Mouse (Mus musculus): ENCODE measurements at regions not wholly inside any gene's neighbourhood (a gene's known extent, or its start where the extent isn't known, plus 50 kb on each side); places are given as distances from the start of the nearest gene placed in this dataset.

GRCm38 (mm10) chr10:98678234-98678633 is 236.0 kb upstream of the Atp2b1 start:
- no peak for DNase-seq (ENCODE audit: low spot score in 2 of 2)
- intact Hi-C loops (cut with DNase I): no loop called here

DNA sequence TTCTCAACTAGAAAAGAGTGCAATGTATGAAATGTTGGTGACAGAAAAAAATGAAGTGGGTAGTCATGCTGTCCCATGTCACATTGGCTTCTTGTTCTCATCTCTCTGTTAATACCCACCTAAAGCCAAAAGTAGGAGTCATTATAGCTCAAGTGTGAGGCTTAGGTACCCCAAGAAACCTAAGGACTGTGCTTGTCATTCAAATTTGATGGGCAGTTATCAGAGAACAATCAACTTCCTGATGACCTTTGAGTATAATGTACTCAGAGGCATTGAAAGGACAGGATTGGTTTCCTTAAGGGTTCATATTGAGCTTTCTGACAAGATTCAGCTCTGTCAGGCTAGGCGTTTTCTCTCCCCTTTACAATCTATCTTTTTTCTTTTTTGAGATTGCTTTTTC is 231.8 kb upstream of the Atp2b1 start:
- intact Hi-C loops (cut with DNase I): no loop called here
- no peak for DNase-seq (ENCODE audit: low spot score in 2 of 2)

GRCm38 (mm10) chr10:98684195-98684594 is 230.0 kb upstream of the Atp2b1 start:
- no peak for DNase-seq (ENCODE audit: low spot score in 2 of 2)
- intact Hi-C loops (cut with DNase I): no loop called here

- DNase-seq (ENCODE audit: low spot score in 2 of 2): no peak
- intact Hi-C loops (cut with DNase I): no loop called here
Measured at GRCm38 (mm10) chr10:98684707-98685106, 229.5 kb upstream of the Atp2b1 start.

- DNase-seq (ENCODE audit: low spot score in 2 of 2): no peak
- intact Hi-C loops (cut with DNase I): no loop called here
Measured at GRCm38 (mm10) chr10:98685739-98686138, 228.5 kb upstream of the Atp2b1 start.

GRCm38 (mm10) chr10:98686370-98686769 is 227.8 kb upstream of the Atp2b1 start:
- intact Hi-C loops (cut with DNase I): no loop called here
- no peak for DNase-seq (ENCODE audit: low spot score in 2 of 2)

DNA sequence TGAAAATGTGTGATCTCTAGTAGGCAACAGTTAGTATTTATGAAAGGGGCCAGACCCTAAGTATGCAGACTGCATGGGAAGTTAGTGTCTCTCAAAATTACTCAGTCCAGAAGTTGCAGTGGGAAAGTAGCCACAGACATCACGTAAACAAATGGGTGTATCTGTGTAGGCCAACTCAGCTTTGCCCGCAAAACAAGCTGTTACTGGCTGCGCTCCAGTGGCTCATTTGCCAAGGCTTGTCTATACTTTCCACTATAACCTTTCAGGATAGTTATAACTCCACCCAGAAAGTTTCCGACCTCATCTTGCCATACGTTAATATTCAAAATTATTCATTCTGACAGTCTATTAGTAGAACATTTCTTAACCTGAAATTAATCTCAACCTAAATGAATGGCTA is 222.4 kb upstream of the Atp2b1 start:
- intact Hi-C loops (cut with DNase I): no loop called here
- no peak for DNase-seq (ENCODE audit: low spot score in 2 of 2)

- intact Hi-C loops (cut with DNase I): no loop called here
- DNase-seq (ENCODE audit: low spot score in 2 of 2): no peak
Measured at GRCm38 (mm10) chr10:98694690-98695370, 219.4 kb upstream of the Atp2b1 start.

DNA sequence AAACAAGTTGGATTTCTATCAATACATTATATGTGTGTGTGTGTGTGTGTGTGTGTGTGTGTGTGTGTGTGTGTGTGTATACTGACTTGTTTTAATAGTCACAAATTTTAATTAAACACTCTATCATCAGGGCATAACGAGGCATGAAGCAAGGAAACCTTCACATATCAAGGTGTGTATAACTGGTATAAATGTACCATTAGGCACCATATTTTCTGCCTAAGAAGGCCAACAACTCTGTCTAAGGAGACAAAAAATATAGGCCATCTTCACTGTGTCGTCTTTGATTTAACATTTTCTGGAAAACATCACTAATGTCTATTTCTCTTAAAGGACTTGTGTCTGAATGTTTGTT is 218.9 kb upstream of the Atp2b1 start:
- DNase-seq (ENCODE audit: low spot score in 2 of 2): no peak

DNA sequence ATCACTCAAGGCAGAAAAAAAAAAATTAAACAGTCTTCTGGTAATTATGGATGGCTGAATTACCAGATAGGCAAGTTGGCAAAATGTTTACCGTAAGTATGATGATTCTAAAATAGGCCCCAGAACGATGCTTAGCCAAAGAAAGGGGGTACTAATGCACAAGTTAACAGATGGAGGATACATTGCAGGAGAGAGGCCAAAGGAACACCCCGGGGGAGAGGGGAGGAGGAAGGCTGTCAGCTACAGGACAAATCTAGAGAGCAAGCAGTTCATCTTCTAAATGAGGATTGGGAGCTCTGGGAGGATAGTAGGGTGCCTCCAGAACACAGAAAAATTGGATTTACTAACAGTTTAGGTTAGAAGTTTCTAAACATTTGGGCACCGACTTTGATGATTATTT is 216.3 kb upstream of the Atp2b1 start:
- DNase-seq (ENCODE audit: low spot score in 2 of 2): no peak
- intact Hi-C loops (cut with DNase I): no loop called here

More for the DNA sequence above, 218.9 kb upstream of the Atp2b1 start:
- intact Hi-C loops (cut with DNase I): no loop called here

- intact Hi-C loops (cut with DNase I): no loop called here
- DNase-seq (ENCODE audit: low spot score in 2 of 2): no peak
Measured at GRCm38 (mm10) chr10:98699579-98699978, 214.6 kb upstream of the Atp2b1 start.

GRCm38 (mm10) chr10:98700407-98700806 is 213.8 kb upstream of the Atp2b1 start:
- intact Hi-C loops (cut with DNase I): no loop called here
- no peak for DNase-seq (ENCODE audit: low spot score in 2 of 2)

- peak; percentile 6 to 11 for DNase-seq (ENCODE audit: low spot score in 2 of 2)
- intact Hi-C loops (cut with DNase I): no loop called here
Measured at GRCm38 (mm10) chr10:98701285-98701684, 212.9 kb upstream of the Atp2b1 start.

- intact Hi-C loops (cut with DNase I): no loop called here
- DNase-seq (ENCODE audit: low spot score in 2 of 2): no peak
Measured at GRCm38 (mm10) chr10:98702470-98703215, 211.6 kb upstream of the Atp2b1 start.

- DNase-seq (ENCODE audit: low spot score in 2 of 2): no peak
- intact Hi-C loops (cut with DNase I): no loop called here
Measured at GRCm38 (mm10) chr10:98703642-98704293, 210.4 kb upstream of the Atp2b1 start.

DNA sequence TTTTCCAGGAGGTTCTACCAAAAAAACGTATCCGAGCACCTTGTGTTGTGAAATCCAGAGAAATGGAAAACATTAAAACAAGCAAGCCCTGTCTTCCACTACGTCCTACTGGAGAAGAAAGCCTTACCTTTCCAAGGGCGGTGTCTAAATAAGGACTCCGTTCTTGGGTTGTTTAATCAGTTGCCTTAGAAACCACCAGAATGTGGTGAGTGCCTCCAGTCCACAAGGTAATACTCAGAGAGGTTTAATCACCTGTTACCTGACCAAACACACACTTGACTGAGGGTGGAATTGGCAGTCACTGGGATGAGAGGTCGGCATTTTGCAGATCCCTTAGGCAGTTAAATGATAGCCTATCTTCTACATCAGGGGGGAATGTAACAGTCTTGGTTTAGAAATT is 209.6 kb upstream of the Atp2b1 start:
- DNase-seq (ENCODE audit: low spot score in 2 of 2): no peak
- intact Hi-C loops (cut with DNase I): no loop called here

DNA sequence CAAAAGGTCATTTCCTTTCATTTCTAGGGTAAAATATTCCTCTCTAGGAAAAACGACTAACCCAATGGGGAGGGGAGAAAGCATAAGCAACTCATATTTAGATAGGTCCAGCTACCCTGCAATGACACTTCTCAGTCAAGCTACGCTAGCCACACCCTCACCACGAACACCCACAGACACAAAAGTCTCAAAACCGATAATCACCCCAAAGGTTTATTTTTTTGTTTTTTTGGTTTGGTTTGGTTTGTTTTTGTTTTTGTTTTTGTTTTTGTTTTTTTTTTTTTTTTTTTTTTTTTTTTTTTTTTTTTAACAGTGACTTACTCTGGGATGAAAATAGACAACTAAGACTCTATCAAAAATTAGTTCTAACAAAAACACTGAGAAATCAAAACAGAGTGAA is 196.3 kb upstream of the Atp2b1 start:
- intact Hi-C loops (cut with DNase I): no loop called here

GRCm38 (mm10) chr10:98718706-98719105 is 195.5 kb upstream of the Atp2b1 start:
- intact Hi-C loops (cut with DNase I): no loop called here

More for the DNA sequence above, 196.3 kb upstream of the Atp2b1 start:
- DNase-seq (ENCODE audit: low spot score in 2 of 2): no peak

DNA sequence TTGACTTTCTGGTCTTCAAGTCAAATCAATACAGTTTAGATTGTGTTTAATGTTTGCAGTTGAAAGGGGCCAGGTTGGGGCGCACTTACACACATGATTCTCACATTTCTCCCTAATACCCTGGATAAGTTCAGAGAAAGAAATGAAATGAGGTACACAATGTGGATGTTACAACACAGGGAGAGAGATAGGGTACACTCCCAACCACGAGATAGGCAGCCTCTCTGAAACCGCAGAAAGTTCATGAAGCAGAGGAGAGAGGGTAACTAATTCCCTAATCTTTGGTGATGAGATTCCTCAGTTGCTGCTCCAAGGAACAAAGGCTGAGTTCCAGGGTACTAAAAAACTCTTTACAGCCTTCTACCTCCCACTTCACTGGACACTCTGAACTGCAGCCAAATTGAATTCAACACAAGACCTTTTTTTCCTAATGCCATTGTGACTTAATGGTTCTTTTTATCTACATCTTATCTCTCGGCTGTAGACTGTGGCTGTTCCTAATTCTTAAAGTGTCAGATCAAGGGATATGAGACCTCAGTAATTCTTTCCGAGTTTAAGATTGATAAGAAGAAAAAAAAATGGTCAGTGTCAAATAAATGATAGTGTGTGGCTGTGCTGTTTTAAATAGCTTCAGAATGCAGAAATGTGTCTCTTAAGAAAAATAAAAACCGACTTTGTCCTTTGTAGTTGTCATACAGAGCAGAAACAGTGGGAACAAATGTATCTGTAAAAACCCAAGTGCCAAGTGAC is 193.8 kb upstream of the Atp2b1 start:
- DNase-seq (ENCODE audit: low spot score in 2 of 2): no peak
- intact Hi-C loops (cut with DNase I): no loop called here

More at GRCm38 (mm10) chr10:98718706-98719105, 195.5 kb upstream of the Atp2b1 start:
- DNase-seq (ENCODE audit: low spot score in 2 of 2): no peak

DNA sequence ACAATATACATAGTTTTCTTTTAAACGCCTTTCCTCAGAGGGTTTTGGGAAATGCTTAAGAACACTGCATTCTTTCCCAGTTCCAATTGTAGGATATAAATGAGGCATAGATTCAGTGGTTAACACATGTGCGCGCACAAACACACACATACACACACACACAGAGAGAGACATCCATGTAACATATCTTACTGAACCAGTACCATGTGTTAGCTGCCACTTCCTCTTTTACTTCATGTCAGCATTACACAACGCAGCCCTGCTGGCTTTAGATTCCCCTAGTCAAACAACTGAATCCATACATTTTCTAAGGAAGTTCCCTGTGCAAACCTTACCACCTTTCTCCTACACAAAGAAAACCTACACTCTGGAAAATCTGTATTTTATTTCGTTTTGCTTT is 189.1 kb upstream of the Atp2b1 start:
- intact Hi-C loops (cut with DNase I): no loop called here
- DNase-seq (ENCODE audit: low spot score in 2 of 2): no peak
